Mouse (Mus musculus): ENCODE measurements around the gene Uckl1. TPM values are rescaled to one million over a fixed set of nuclear protein-coding genes. Genes with fewer than 3 reads are reported as not detected.
A peak's percentile ranks its signal among the peaks of the same experiment; 100 is the strongest.

Gene Uckl1
- polyA plus RNA-seq, 1 experiment from 2014 or later = 38.3 TPM

DNA sequence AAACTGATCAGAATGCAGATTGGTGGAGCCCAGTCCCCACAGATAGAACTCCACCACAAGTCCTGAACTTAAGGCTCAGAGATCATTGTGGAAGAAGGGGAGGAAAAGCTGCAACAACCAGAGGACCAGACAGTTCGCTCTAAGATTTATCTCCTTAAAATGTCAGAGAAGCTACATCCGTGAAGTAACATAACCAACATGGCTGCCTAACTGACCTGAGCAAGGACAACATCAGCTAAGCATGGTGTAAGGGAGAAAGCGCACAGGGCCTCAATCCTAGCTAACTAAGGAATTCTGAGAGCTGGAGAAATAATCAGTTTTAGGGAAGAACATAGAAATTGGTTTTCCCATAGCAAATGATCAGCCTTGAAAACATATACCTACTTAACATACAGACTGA, 65.5 kb downstream of the Uckl1 start:
- peak; percentile 28 for DNase-seq
- TF ChIP-seq CTCF (IDR thresholded peaks at IDR 0.05; ENCODE audit: low read depth) = no peak
- Histone ChIP-seq H3K27me3 (ENCODE audit: insufficient read depth, low read length) (no peaks in the 10 kb centered on the region), H3K36me3 (ENCODE audit: insufficient read depth) (peaks cover 48% of the 10 kb centered on the region), H3K27ac (ENCODE audit: low read depth) (peak overlapping the region; percentile 98), H3K4me2 (peak overlapping the region; percentile 82), H3K4me3 (ENCODE audit: low read depth, low read length) (peak overlapping the region; percentile 96), H3K9ac (peak overlapping the region; percentile 93), H3K9me3 (ENCODE audit: low read depth, low read length) (no peaks in the 10 kb centered on the region), H3K4me1 (ENCODE audit: insufficient read depth) (peaks cover 11% of the 10 kb centered on the region; the same call in 1 of the 2 replicates)
- ATAC-seq (ENCODE audit: insufficient read depth) = no peak
- WGBS = 61% methylated on average over 3 of the region's 3 CpGs

Small RNAs within 50 kb of the gene (microRNA-seq; reads per million reads assigned to microRNA genes)
- not detected for gene Mir7006 (ENCODE audit: borderline number of aligned reads)

Other genes with a start within 250 kb of the Uckl1 start
- 35.7 and 41.1 TPM in 2 replicates for gene Zgpat, start 220.0 kb downstream of the Uckl1 start, polyA plus RNA-seq (2014; fragmentation: Nextera tagmentation; extraction: Ambion mirVana)
- gene Arfrp1, start 219.5 kb downstream of the Uckl1 start, polyA plus RNA-seq (2014; fragmentation: Nextera tagmentation; extraction: Ambion mirVana) = 54.1 and 54.2 TPM in 2 replicates
- 19.6 and 26.6 TPM in 2 replicates for gene Lime1, start 204.8 kb downstream of the Uckl1 start, polyA plus RNA-seq (2014; fragmentation: Nextera tagmentation; extraction: Ambion mirVana)
- gene Zbtb46, start 125.5 kb downstream of the Uckl1 start, polyA plus RNA-seq (2014; fragmentation: Nextera tagmentation; extraction: Ambion mirVana) = 14.6 and 15.6 TPM in 2 replicates
- 0.13 and 0.24 TPM in 2 replicates for gene Abhd16b, start 91.7 kb downstream of the Uckl1 start, polyA plus RNA-seq (2014; fragmentation: Nextera tagmentation; extraction: Ambion mirVana)
- 160 and 165 TPM in 2 replicates for gene Tpd52l2, start 87.8 kb downstream of the Uckl1 start, polyA plus RNA-seq (2014; fragmentation: Nextera tagmentation; extraction: Ambion mirVana)
- 79.4 and 81.3 TPM in 2 replicates for gene Dnajc5, start 64.4 kb downstream of the Uckl1 start, polyA plus RNA-seq (2014; fragmentation: Nextera tagmentation; extraction: Ambion mirVana)
- gene Prpf6, start 7.0 kb upstream of the Uckl1 start, polyA plus RNA-seq (2014; fragmentation: Nextera tagmentation; extraction: Ambion mirVana) = 58.8 and 59.6 TPM in 2 replicates
- gene Zfp512b, start 7.9 kb upstream of the Uckl1 start, polyA plus RNA-seq (2014; fragmentation: Nextera tagmentation; extraction: Ambion mirVana) = 52.5 and 58.6 TPM in 2 replicates
- 23.2 and 27.8 TPM in 2 replicates for gene Samd10, start 14.3 kb upstream of the Uckl1 start, polyA plus RNA-seq (2014; fragmentation: Nextera tagmentation; extraction: Ambion mirVana)
- not detected in 2 replicates for gene Gm29797, start 72.1 kb upstream of the Uckl1 start, polyA plus RNA-seq (2014; fragmentation: Nextera tagmentation; extraction: Ambion mirVana)
- gene Sox18, start 86.7 kb upstream of the Uckl1 start, polyA plus RNA-seq (2014; fragmentation: Nextera tagmentation; extraction: Ambion mirVana) = 55.4 and 64.7 TPM in 2 replicates
- gene Tcea2, start 95.4 kb upstream of the Uckl1 start, polyA plus RNA-seq (2014; fragmentation: Nextera tagmentation; extraction: Ambion mirVana) = 22.5 and 25.7 TPM in 2 replicates
- gene Rgs19, start 109.1 kb upstream of the Uckl1 start, polyA plus RNA-seq (2014; fragmentation: Nextera tagmentation; extraction: Ambion mirVana) = 91.3 and 93.8 TPM in 2 replicates
- not detected in 2 replicates for gene Lkaaear1, start 113.5 kb upstream of the Uckl1 start, polyA plus RNA-seq (2014; fragmentation: Nextera tagmentation; extraction: Ambion mirVana)
- 0.89 and 1.8 TPM in 2 replicates for gene Oprl1, start 130.1 kb upstream of the Uckl1 start, polyA plus RNA-seq (2014; fragmentation: Nextera tagmentation; extraction: Ambion mirVana)
- gene Myt1, start 178.4 kb upstream of the Uckl1 start, polyA plus RNA-seq (2014; fragmentation: Nextera tagmentation; extraction: Ambion mirVana) = 0.05 and 0.25 TPM in 2 replicates